8 mouse cellular contexts compared by ENCODE assay signal in the genomic region with DNA sequence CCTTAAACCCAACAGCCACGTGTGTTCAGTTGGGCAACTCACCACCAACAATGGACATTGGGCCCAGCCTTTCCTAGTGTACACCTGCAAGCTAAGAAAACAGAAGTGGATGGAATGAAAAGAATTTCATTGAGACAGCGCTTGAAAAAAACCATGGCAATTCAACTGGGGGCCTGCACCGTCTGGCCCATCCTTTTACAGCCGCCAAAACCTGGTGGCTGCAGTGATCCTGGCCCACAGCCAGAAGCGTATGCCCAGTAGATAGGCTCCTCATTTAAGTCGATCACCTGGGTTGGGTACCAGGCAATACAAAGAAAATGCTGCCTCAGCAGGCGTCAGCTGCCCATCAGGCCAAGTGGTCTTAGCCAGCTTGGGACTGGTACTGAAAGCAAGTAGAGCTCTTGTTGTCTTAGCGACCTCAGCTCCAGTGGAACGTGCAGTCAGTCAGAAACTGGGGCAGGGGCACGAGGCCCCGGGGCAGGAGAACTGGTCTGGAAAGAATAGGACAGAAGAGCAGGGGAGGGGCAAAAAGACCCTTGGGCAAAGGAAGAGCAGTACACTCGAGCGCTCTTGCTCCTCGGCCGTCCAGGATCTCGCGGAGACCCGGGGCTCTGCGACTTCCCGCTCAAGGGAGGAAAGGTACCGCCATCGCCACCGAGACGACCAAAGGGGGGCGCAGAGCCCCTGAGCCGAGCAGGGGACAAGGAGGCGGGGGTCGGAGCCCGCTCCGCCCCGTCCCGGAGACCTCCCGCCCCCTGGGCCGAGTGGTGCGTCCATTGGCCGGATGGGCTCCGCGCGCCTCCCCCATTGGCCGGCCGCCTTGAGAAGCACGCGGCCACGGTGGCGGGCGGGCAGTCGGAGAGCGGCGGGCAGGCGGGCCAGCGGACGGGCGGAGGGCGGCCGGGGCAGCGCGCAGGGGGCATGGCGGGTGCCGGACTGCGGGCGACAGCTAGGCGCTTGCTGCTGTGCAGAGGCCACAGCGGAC. TPM values are rescaled to one million over a fixed set of nuclear protein-coding genes. Genes with fewer than 3 reads are reported as not detected.
DNase-seq lines count a peak whose midpoint lies in the region; ATAC-seq and TF ChIP-seq lines count a peak whose summit lies in the region.

A gene (plus strand): TSS at position 818 of the 985 bp plus-strand sequence.

- no peak for TF ChIP-seq CTCF in kidney, adult 2 months (conservative IDR thresholded peaks at IDR 0.05; ENCODE audit: insufficient read depth, insufficient read length, low read depth, low read length)

- H3K4me3 ChIP-seq in embryonic facial prominence, embryonic 10.5 days = peak within 1 kb of the TSS; percentile 76
- peak within 1 kb of the TSS; percentile 78 for H3K4me3 ChIP-seq in kidney, adult 2 months (ENCODE audit: insufficient read depth, low read depth, low read length)
- peak within 1 kb of the TSS; percentile 92 for H3K4me3 ChIP-seq in liver, embryonic 12.5 days
- peak within 1 kb of the TSS; percentile 91 for H3K4me3 ChIP-seq in stomach, embryonic 15.5 days (replicated peaks)

- WGBS in embryonic facial prominence, embryonic 10.5 days = 5% methylated on average over 63 of the region's 63 CpGs
- 4% methylated on average over 63 of the region's 63 CpGs for WGBS in kidney, adult 2 months
- WGBS in liver, embryonic 12.5 days (ENCODE audit: insufficient replicate concordance) = 6% methylated on average over 61 of the region's 63 CpGs
- 4% methylated on average over 58 of the region's 63 CpGs for WGBS in stomach, embryonic 15.5 days

- peak within 1 kb of the TSS; percentile 99 for H3K4me2 ChIP-seq in liver, embryonic 12.5 days
- peak within 1 kb of the TSS; percentile 75 for H3K4me2 ChIP-seq in stomach, embryonic 15.5 days

- peak within 1 kb of the TSS; percentile 95 for H3K9ac ChIP-seq in liver, embryonic 12.5 days
- H3K9ac ChIP-seq in stomach, embryonic 15.5 days = peak within 1 kb of the TSS; percentile 94

- TF ChIP-seq POLR2A in kidney, adult 2 months (IDR thresholded peaks at IDR 0.05; ENCODE audit: low read depth, low read length) = no peak

- ATAC-seq in liver, embryonic 12.5 days = peak; percentile 69
- ATAC-seq in stomach, embryonic 15.5 days (ENCODE audit: insufficient read depth, low FRiP score, low read depth) = peak; percentile 73

- H3K9me3 ChIP-seq in embryonic facial prominence, embryonic 10.5 days = no peaks in the 10 kb centered on the region
- H3K9me3 ChIP-seq in liver, embryonic 12.5 days (replicated peaks) = no peaks in the 10 kb centered on the region
- no peaks in the 10 kb centered on the region for H3K9me3 ChIP-seq in stomach, embryonic 15.5 days

- H3K36me3 ChIP-seq in embryonic facial prominence, embryonic 10.5 days (replicated peaks) = peaks cover 46% of the 10 kb centered on the region
- no peaks in the 10 kb centered on the region for H3K36me3 ChIP-seq in kidney, adult 2 months (ENCODE audit: control insufficient read depth, insufficient read depth, low read length)
- peaks cover 41% of the 10 kb centered on the region for H3K36me3 ChIP-seq in liver, embryonic 12.5 days
- H3K36me3 ChIP-seq in stomach, embryonic 15.5 days = peaks cover 13% of the 10 kb centered on the region

- peaks cover 74% of the 10 kb centered on the region for H3K4me1 ChIP-seq in embryonic facial prominence, embryonic 10.5 days
- H3K4me1 ChIP-seq in kidney, adult 2 months (ENCODE audit: control insufficient read depth, insufficient read depth, low read length) = peaks cover 13% of the 10 kb centered on the region
- peaks cover 63% of the 10 kb centered on the region for H3K4me1 ChIP-seq in liver, embryonic 12.5 days
- peaks cover 50% of the 10 kb centered on the region for H3K4me1 ChIP-seq in stomach, embryonic 15.5 days

- peak within 1 kb of the TSS; percentile 92 for H3K27ac ChIP-seq in embryonic facial prominence, embryonic 10.5 days (replicated peaks)
- H3K27ac ChIP-seq in kidney, adult 2 months (ENCODE audit: insufficient read depth, low read depth, low read length) = no peak within 1 kb of the TSS
- H3K27ac ChIP-seq in liver, embryonic 12.5 days = peak within 1 kb of the TSS; percentile 82
- peak within 1 kb of the TSS; percentile 89 for H3K27ac ChIP-seq in stomach, embryonic 15.5 days

- no peaks in the 10 kb centered on the region for H3K27me3 ChIP-seq in embryonic facial prominence, embryonic 10.5 days (replicated peaks; ENCODE audit: low read depth, poor library complexity, severe bottlenecking)
- H3K27me3 ChIP-seq in kidney, adult 2 months (replicated peaks; ENCODE audit: control insufficient read depth, insufficient read depth, low read length) = no peaks in the 10 kb centered on the region
- H3K27me3 ChIP-seq in liver, embryonic 12.5 days (replicated peaks) = no peaks in the 10 kb centered on the region
- H3K27me3 ChIP-seq in stomach, embryonic 15.5 days (replicated peaks) = no peaks in the 10 kb centered on the region

- peak in 1 of 2 experiments; percentile 60 for DNase-seq in layer of hippocampus, adult 18-20 months (ENCODE audit: low spot score in 2 of 2)
- no peak for DNase-seq in layer of hippocampus, adult 8-10 months (ENCODE audit: low spot score in 2 of 2)
- DNase-seq in embryonic facial prominence, embryonic 10.5 days (ENCODE audit: low spot score) = peak; percentile 97
- DNase-seq in heart, adult 11 months = peak; percentile 99
- peak; percentile 93 for DNase-seq in kidney, adult 2 months
- peak; percentile 67 for DNase-seq in naive thymus-derived CD4-positive, alpha-beta T cell, adult 2 months (ENCODE audit: low read depth)

RNA-seq across cellular contexts. Expression of the gene that starts here (rescaled TPM):
- 10 to 100 TPM; 11.0 to 11.5 TPM for total RNA-seq in layer of hippocampus, adult 18-20 months (2021)
- total RNA-seq in layer of hippocampus, adult 8-10 months (2022) = 1 to 10 TPM; 5.9 to 8.8 (median 7.8) TPM
- polyA plus RNA-seq in embryonic facial prominence, embryonic 10.5 days (2016; fragmentation: Nextera tagmentation; extraction: Ambion mirVana) = 589 and 605 TPM in 2 replicates
- polyA plus RNA-seq in kidney, adult 2 months (2012; rRNA removed) = 56.2 and 62.4 TPM in 2 replicates
- 298 and 306 TPM in 2 replicates for polyA plus RNA-seq in liver, embryonic 12.5 days (2016; fragmentation: Nextera tagmentation; extraction: Ambion mirVana)
- 367 and 372 TPM in 2 replicates for polyA plus RNA-seq in stomach, embryonic 15.5 days (2015; fragmentation: Nextera tagmentation; extraction: Ambion mirVana)

Comparison
In these comparisons a context has a peak if more than half of its experiments do, and no peak if none do; other contexts are left out.
1. DNase-seq: peak in embryonic facial prominence, embryonic 10.5 days (single experiment), heart, adult 11 months (single experiment), kidney, adult 2 months (single experiment) and naive thymus-derived CD4-positive, alpha-beta T cell, adult 2 months (single experiment); none in layer of hippocampus, adult 8-10 months (0 of 2).
2. Peak in every context shown above with its lines, with median percentiles within 50 percentile points of each other: H3K4me3 ChIP-seq.